Mouse (Mus musculus): ENCODE data around the gene Zfp811. TPM values are rescaled to one million over a fixed set of nuclear protein-coding genes. Genes with fewer than 3 reads are reported as not detected.

Gene Zfp811
- polyA plus RNA-seq, 1 experiment from 2014 or later, result 0.18 TPM

DNA sequence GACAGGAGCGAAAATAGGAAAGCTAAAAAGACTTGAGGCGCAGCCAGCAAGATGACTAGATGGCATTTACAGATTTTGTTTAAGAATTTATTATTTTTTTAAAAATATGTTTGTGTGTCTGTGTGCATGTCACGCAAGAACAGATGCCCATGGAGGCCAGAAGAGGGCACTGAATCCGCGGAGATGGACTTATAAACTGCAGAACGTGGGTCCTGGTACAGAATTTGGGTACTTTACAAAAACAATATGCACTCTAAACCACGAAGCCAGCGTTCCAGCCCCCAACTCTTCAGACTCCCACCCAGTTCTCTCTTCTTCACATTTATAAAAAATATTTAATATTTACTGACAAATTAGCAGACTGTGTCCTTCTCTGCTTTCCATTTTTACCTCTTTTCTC lies 20.5 kb downstream of the Zfp811 start:
- peaks cover 25% of the 10 kb centered on the region for H3K36me3 ChIP-seq
- WGBS (ENCODE audit: insufficient replicate concordance), result 66% methylated on average over 8 of the region's 8 CpGs
- ATAC-seq, result no peak
- H3K9me3 ChIP-seq (replicated peaks), result no peaks in the 10 kb centered on the region
- peaks cover 28% of the 10 kb centered on the region for H3K4me1 ChIP-seq
- H3K4me3 ChIP-seq, result 0 out of 2 replicates have a peak overlapping the region, but pooled peaks have one; percentile 83
- no peak overlapping the region for H3K9ac ChIP-seq
- H3K4me2 ChIP-seq, result peak overlapping the region; percentile 75
- H3K27me3 ChIP-seq (replicated peaks), result no peaks in the 10 kb centered on the region
- no peak overlapping the region for H3K27ac ChIP-seq

DNA sequence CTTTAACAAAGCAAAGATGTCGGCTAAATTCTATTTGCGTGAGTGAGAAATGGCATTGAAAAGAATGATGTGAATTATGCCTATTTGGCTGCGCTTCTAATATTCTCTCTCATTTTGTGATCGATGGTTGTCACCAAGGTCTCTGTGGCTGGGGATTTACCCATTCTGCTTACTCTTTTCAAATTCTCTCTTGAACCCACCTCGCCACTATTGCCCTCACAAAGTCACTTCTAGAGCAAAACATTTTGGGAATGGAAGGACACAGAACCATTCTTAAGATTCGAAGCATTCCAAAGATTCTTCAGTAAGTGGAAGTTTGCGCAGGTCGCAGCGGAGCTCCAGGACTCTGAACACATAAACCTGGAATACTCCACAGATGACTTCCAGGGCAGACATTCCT lies 21.2 kb downstream of the Zfp811 start:
- Histone ChIP-seq H3K36me3 (peaks cover 32% of the 10 kb centered on the region), H3K9ac (peak overlapping the region; percentile 89), H3K4me1 (peaks cover 28% of the 10 kb centered on the region), H3K4me2 (peak overlapping the region; percentile 75), H3K9me3 (replicated peaks) (no peaks in the 10 kb centered on the region), H3K4me3 (peak overlapping the region; percentile 83), H3K27ac (no peak overlapping the region), H3K27me3 (replicated peaks) (no peaks in the 10 kb centered on the region)
- 11% methylated on average over 9 of the region's 9 CpGs for WGBS (ENCODE audit: insufficient replicate concordance)
- no peak for ATAC-seq

DNA sequence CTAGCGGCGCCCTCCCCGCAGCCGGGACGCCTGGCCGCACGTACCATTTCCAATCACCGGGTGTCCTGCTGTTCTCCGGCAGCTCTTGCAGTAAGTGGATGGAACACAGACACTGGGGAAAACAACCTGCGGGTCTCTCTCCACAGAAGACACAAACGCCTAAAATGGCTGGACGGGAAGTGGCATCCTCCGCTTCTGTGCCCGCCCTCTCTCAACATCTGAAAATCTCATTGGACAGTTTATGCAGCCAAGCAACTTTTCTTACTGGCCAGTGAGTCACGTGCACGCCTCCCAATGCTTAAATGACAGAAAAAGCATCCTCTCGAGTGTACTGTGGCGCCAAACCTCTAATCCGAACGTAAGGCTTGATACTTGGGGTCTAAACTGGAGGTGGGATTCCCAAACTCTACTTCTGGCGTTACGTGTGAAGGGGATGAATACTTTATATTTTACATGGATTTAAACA lies 21.6 kb downstream of the Zfp811 start, which contains the start of gene Zfp871:
Zfp871 (minus strand) TSS at position 194 of the 466 bp plus-strand sequence.
- Histone ChIP-seq H3K27ac (peak within 1 kb of the TSS; percentile 94), H3K4me1 (peaks cover 30% of the 10 kb centered on the region), H3K4me3 (peak within 1 kb of the TSS; percentile 83), H3K4me2 (peak within 1 kb of the TSS; percentile 75), H3K27me3 (replicated peaks) (no peaks in the 10 kb centered on the region), H3K36me3 (peaks cover 36% of the 10 kb centered on the region), H3K9me3 (replicated peaks) (no peaks in the 10 kb centered on the region), H3K9ac (peak within 1 kb of the TSS; percentile 89)
- 0% methylated on average over 22 of the region's 22 CpGs for WGBS (ENCODE audit: insufficient replicate concordance)
- peak; percentile 96 for ATAC-seq

DNA sequence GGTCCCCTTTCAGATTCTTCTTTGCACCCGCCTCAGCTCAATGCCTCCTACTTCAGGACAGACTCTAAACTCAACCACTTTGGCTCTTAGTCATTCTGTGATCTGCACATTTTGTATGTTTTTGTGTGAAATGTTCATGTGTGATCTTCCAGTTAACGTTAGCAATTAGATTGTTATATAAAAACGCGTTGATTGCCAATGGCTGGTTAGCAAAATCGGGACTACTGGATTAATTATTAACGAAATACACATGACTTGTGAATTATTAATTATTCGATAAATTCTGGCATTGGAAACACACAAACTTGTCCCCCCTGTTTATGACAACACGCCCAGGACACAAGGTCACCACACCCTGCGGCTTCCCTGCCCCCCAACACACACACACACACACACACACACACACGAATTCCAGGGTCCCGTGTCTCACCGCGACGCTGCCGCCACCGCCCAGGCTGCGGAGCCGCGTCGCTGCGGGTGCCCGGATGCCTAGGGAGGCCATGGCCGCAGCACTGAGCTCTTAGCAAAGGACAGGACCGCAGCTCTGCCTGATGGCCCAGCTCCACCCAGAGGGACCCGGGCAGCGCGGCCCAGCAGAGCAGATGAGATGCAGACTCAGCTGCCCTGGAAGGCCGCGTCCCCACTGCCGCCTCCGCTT lies 22.2 kb downstream of the Zfp811 start:
- no peaks in the 10 kb centered on the region for H3K9me3 ChIP-seq (replicated peaks)
- H3K36me3 ChIP-seq, result peaks cover 42% of the 10 kb centered on the region
- H3K4me1 ChIP-seq, result peaks cover 30% of the 10 kb centered on the region
- H3K4me3 ChIP-seq, result peak overlapping the region; percentile 83
- 1% methylated on average over 31 of the region's 31 CpGs for WGBS (ENCODE audit: insufficient replicate concordance)
- ATAC-seq, result peak; percentile 92
- H3K27ac ChIP-seq, result peak overlapping the region; percentile 94
- no peaks in the 10 kb centered on the region for H3K27me3 ChIP-seq (replicated peaks)
- peak overlapping the region; percentile 89 for H3K9ac ChIP-seq
- peak overlapping the region; percentile 75 for H3K4me2 ChIP-seq

DNA sequence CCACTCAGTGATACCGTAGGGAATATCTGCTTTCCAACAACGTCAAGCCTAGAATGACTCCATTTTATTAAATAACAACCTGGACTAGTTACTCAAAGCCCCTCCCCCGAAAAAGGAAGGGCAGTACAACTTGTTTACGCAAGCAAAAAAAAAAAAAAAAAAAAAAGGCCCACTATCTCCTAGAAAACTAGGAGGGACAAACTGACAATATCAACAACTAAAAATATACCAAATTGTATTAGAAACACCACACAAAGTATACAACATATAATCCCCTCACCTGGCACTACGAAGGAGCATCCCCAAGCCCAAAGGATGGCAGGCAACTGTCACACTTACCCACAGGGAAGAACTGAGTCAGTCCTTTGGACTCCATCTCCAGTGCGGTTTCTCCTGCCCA lies 22.8 kb downstream of the Zfp811 start:
- H3K4me1 ChIP-seq, result peaks cover 30% of the 10 kb centered on the region
- no peaks in the 10 kb centered on the region for H3K9me3 ChIP-seq (replicated peaks)
- H3K4me3 ChIP-seq, result peak overlapping the region; percentile 83
- no peak for ATAC-seq
- no peaks in the 10 kb centered on the region for H3K27me3 ChIP-seq (replicated peaks)
- H3K9ac ChIP-seq, result peak overlapping the region; percentile 89
- WGBS (ENCODE audit: insufficient replicate concordance), result 45% methylated on average over 6 of the region's 6 CpGs
- H3K4me2 ChIP-seq, result peak overlapping the region; percentile 75
- H3K36me3 ChIP-seq, result peaks cover 44% of the 10 kb centered on the region
- peak overlapping the region; percentile 94 for H3K27ac ChIP-seq

DNA sequence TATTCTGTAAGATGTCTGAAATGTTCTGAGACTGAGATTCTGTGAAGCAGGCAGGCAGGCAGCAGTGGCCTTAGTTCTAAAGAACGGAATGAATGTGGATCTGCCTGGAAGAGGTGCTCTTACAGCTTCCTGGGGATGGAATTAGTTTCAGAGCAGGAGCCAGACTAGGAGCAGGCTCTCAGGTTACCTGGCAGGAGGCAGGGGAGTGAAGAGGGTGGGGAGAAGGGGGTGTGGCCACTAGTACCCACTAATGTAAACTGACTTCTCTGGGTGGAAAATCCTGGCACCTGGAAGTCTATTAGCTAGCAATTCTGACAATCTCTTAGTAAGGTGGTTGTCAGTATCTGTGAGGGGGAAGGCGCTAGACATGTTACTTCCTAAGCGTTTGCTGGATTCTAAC lies 24.1 kb downstream of the Zfp811 start:
- 91% methylated on average over 3 of the region's 3 CpGs for WGBS (ENCODE audit: insufficient replicate concordance)
- no peak overlapping the region for H3K9ac ChIP-seq
- H3K27me3 ChIP-seq (replicated peaks), result no peaks in the 10 kb centered on the region
- ATAC-seq, result no peak
- peak overlapping the region; percentile 16; the same call in 1 of the 2 replicates for H3K4me2 ChIP-seq
- H3K36me3 ChIP-seq, result peaks cover 46% of the 10 kb centered on the region
- peak overlapping the region; percentile 1; the same call in 1 of the 2 replicates for H3K4me3 ChIP-seq
- no peaks in the 10 kb centered on the region for H3K9me3 ChIP-seq (replicated peaks)
- H3K27ac ChIP-seq, result no peak overlapping the region
- H3K4me1 ChIP-seq, result peaks cover 30% of the 10 kb centered on the region

DNA sequence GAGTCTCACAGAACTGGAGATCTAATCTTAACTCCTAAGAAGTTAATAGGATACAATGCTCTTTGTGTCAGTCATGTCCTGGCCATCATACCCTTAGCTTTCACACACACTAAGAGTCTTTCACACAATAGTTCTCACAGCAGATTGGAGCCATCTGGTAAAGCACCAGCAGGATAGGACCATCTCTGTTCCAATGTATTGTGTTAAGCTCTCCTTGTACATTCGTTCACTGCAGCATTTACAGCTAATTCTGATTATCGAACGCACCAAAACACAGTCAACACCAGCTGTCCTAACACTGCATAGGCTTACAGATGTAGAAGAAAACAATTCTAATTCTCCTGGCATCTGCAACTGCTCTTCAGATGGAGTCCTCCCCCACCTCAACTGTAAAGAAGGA lies 32.2 kb downstream of the Zfp811 start:
- H3K36me3 ChIP-seq, result peaks cover 85% of the 10 kb centered on the region
- no peak overlapping the region for H3K4me3 ChIP-seq
- ATAC-seq, result no peak
- no peak overlapping the region for H3K27ac ChIP-seq
- H3K4me1 ChIP-seq, result 0 out of 2 replicates have a peak, but pooled peaks cover 4% of the 10 kb centered on the region
- H3K27me3 ChIP-seq (replicated peaks), result no peaks in the 10 kb centered on the region
- no peaks in the 10 kb centered on the region for H3K9me3 ChIP-seq (replicated peaks)
- WGBS (ENCODE audit: insufficient replicate concordance), result 95% methylated on average over 3 of the region's 3 CpGs
- H3K9ac ChIP-seq, result no peak overlapping the region
- H3K4me2 ChIP-seq, result no peak overlapping the region

DNA sequence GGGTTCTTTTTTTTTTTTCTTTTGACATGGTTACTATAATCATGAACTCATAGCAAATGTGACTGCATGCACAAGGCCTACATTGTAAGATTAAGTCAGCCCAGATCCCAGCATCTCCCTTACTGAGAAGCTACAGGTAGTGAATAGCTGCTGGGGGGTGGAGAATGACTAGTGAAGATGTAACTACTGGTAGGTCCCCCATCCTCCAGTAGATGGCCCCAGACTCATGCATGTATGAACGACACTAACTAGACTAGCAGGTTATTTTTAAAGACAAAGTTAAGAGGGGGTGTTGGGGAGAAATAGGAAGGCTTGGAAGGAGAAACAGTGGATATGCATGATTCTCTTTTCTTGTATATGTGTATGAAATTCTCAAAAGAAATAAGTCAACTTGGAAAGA lies 38.5 kb downstream of the Zfp811 start:
- Histone ChIP-seq H3K9ac (no peak overlapping the region), H3K4me1 (no peaks in the 10 kb centered on the region), H3K27ac (no peak overlapping the region), H3K36me3 (peaks cover 97% of the 10 kb centered on the region), H3K27me3 (replicated peaks) (no peaks in the 10 kb centered on the region), H3K9me3 (replicated peaks) (no peaks in the 10 kb centered on the region), H3K4me2 (no peak overlapping the region), H3K4me3 (no peak overlapping the region)
- no peak for ATAC-seq
- WGBS (ENCODE audit: insufficient replicate concordance), result 62% methylated on average over 1 of the region's 1 CpGs

DNA sequence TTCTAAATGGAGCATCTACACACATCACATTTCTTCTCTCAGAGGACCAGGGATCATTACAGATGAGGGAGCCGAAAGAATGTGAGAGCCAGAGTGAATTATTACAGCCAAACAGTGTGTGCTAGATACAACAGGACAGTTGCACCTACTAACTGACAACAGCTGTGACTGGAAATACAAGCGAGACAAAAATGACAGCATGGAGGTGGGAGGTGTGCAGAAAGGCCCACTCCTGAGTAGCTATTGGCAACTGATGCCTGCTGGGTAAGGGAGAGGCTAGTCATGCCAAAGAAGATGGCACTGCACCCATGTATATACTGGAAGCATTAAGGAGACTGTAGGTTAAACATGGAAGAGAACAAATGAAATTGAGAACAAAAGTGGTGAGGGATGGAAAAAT lies 43.3 kb downstream of the Zfp811 start:
- no peak for ATAC-seq
- H3K4me1 ChIP-seq, result no peaks in the 10 kb centered on the region
- WGBS (ENCODE audit: insufficient replicate concordance), result 84% methylated on average over 2 of the region's 2 CpGs
- H3K9ac ChIP-seq, result no peak overlapping the region
- H3K36me3 ChIP-seq, result peaks cover 76% of the 10 kb centered on the region
- 0 out of 2 replicates have a peak, but pooled peaks cover 8% of the 10 kb centered on the region for H3K9me3 ChIP-seq (replicated peaks)
- no peak overlapping the region for H3K4me3 ChIP-seq
- H3K27me3 ChIP-seq (replicated peaks), result no peaks in the 10 kb centered on the region
- H3K27ac ChIP-seq, result no peak overlapping the region
- H3K4me2 ChIP-seq, result no peak overlapping the region

DNA sequence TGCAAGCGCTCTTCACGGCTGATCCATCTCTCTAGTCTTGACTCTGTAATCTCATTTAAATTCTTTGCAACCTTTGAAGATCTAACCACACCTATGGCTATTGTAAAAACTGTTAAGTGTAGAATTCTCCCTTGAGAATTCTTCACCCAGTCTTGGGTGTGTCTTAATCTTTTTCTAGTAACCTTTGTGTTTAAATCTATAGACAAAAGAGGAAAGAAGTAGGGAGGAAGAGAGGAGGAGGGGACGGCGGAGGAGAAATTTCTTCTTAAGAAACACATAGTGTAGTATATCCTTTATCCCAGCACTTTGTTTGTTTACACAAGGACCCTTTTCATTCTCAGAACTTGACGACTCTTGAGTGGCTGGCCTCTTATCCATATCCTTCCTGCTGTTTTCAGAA lies 52.4 kb downstream of the Zfp811 start:
- no peaks in the 10 kb centered on the region for H3K36me3 ChIP-seq
- no peaks in the 10 kb centered on the region for H3K4me1 ChIP-seq
- no peak for ATAC-seq
- H3K4me2 ChIP-seq, result no peak overlapping the region
- H3K27ac ChIP-seq, result no peak overlapping the region
- H3K27me3 ChIP-seq (replicated peaks), result no peaks in the 10 kb centered on the region
- no peak overlapping the region for H3K9ac ChIP-seq
- H3K4me3 ChIP-seq, result no peak overlapping the region
- WGBS (ENCODE audit: insufficient replicate concordance), result 63% methylated on average over 5 of the region's 5 CpGs
- H3K9me3 ChIP-seq (replicated peaks), result no peaks in the 10 kb centered on the region

DNA sequence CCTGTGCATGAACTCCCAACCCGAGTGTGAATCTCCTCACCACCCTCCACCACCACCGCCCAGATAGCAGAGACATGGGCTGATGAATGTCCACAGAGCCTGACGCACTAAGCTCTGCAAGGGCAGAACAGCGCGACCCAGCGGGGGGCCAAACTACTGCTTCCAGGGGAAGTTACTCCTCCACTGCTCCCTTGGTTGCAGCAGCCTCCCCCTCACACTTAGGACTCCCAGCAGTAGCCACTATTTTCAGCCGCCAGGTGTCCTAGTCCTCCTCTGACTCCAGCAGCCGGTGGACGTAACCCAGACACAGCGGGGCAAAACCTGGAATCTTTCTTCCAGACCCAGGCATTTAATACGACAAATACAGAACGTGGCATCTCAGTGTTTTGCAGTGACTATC lies 56.1 kb downstream of the Zfp811 start:
- no peak overlapping the region for H3K9ac ChIP-seq
- no peaks in the 10 kb centered on the region for H3K27me3 ChIP-seq (replicated peaks)
- H3K9me3 ChIP-seq (replicated peaks), result no peaks in the 10 kb centered on the region
- no peaks in the 10 kb centered on the region for H3K4me1 ChIP-seq
- H3K4me3 ChIP-seq, result no peak overlapping the region
- no peak overlapping the region for H3K4me2 ChIP-seq
- no peak for ATAC-seq
- H3K27ac ChIP-seq, result no peak overlapping the region
- WGBS (ENCODE audit: insufficient replicate concordance), result 24% methylated on average over 12 of the region's 12 CpGs
- H3K36me3 ChIP-seq, result no peaks in the 10 kb centered on the region

DNA sequence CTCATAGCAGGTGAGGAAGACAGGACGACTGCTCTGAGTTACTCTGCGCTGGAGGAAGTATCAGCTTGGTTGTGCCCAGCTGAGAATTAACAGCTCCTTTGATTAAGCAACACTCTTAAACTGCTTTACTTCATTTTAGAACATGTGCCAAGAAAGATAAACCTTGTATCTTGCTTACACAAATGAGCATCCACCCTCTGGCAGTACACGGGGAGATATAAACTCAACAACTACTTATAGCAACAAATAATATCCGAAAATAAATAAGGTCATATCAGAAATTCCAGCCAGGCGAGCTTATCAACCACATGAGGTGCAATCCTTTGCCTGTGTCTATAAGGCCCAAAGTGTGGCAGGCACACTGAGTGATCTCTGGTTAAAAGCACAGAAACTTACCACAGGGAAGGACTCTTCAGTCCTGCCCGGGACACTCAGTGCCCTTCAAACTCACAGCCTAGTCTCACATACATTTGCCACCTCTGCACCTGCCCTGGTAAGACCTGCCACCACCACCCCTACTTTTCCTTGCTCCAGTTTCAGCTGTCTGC lies 56.8 kb downstream of the Zfp811 start:
- ATAC-seq, result no peak
- Histone ChIP-seq H3K27ac (no peak overlapping the region), H3K36me3 (no peaks in the 10 kb centered on the region), H3K4me1 (no peaks in the 10 kb centered on the region), H3K4me3 (no peak overlapping the region), H3K9ac (no peak overlapping the region), H3K27me3 (replicated peaks) (no peaks in the 10 kb centered on the region), H3K4me2 (no peak overlapping the region), H3K9me3 (replicated peaks) (no peaks in the 10 kb centered on the region)
- 39% methylated on average over 6 of the region's 6 CpGs for WGBS (ENCODE audit: insufficient replicate concordance)
